Mouse (Mus musculus): ENCODE measurements around the gene Lypd6b. TPM values are rescaled to one million over a fixed set of nuclear protein-coding genes. Genes with fewer than 3 reads are reported as not detected.

The Lypd6b gene
- polyA plus RNA-seq, 1 experiment from 2014 or later: 2.0 TPM

- Histone ChIP-seq H3K9ac (no peak overlapping the region), H3K4me1 (replicated peaks) (peaks cover 2% of the 10 kb centered on the region), H3K36me3 (no peaks in the 10 kb centered on the region), H3K4me3 (replicated peaks) (no peak overlapping the region), H3K27ac (no peak overlapping the region), H3K4me2 (replicated peaks) (no peak overlapping the region), H3K9me3 (no peaks in the 10 kb centered on the region), H3K27me3 (replicated peaks) (no peaks in the 10 kb centered on the region)
- 70% methylated on average over 11 of the region's 11 CpGs for WGBS
- ATAC-seq: peak; percentile 52
Observed at GRCm38 (mm10) chr2:49749730-49750576, 37.5 kb upstream of the Lypd6b start.

GRCm38 (mm10) chr2:49751544-49752210, 35.8 kb upstream of the Lypd6b start:
- Histone ChIP-seq H3K27me3 (replicated peaks) (no peaks in the 10 kb centered on the region), H3K4me3 (replicated peaks) (no peak overlapping the region), H3K27ac (no peak overlapping the region), H3K9ac (no peak overlapping the region), H3K4me2 (replicated peaks) (no peak overlapping the region), H3K9me3 (no peaks in the 10 kb centered on the region), H3K36me3 (no peaks in the 10 kb centered on the region), H3K4me1 (replicated peaks) (no peaks in the 10 kb centered on the region)
- no peak for ATAC-seq
- whole genome bisulfite sequencing: 85% methylated on average over 10 of the region's 10 CpGs

- Histone ChIP-seq H3K36me3 (no peaks in the 10 kb centered on the region), H3K4me1 (replicated peaks) (no peaks in the 10 kb centered on the region)
Observed at GRCm38 (mm10) chr2:49752211-49752607, 35.3 kb upstream of the Lypd6b start.

GRCm38 (mm10) chr2:49753062-49753461, 34.4 kb upstream of the Lypd6b start:
- Histone ChIP-seq H3K36me3 (no peaks in the 10 kb centered on the region), H3K9ac (no peak overlapping the region), H3K27me3 (replicated peaks) (no peaks in the 10 kb centered on the region), H3K4me1 (replicated peaks) (no peaks in the 10 kb centered on the region), H3K9me3 (no peaks in the 10 kb centered on the region), H3K27ac (no peak overlapping the region), H3K4me3 (replicated peaks) (no peak overlapping the region), H3K4me2 (replicated peaks) (no peak overlapping the region)
- no peak for ATAC-seq
- WGBS: 91% methylated on average over 3 of the region's 3 CpGs

More at GRCm38 (mm10) chr2:49752211-49752607, 35.3 kb upstream of the Lypd6b start:
- Histone ChIP-seq H3K9me3 (no peaks in the 10 kb centered on the region), H3K27me3 (replicated peaks) (no peaks in the 10 kb centered on the region), H3K9ac (no peak overlapping the region), H3K27ac (no peak overlapping the region), H3K4me2 (replicated peaks) (no peak overlapping the region), H3K4me3 (replicated peaks) (no peak overlapping the region)
- no peak for ATAC-seq
- 78% methylated on average over 8 of the region's 8 CpGs for WGBS

- H3K27ac ChIP-seq: no peak overlapping the region
- no peak overlapping the region for H3K4me3 ChIP-seq (replicated peaks)
- no peak overlapping the region for H3K9ac ChIP-seq
- no peaks in the 10 kb centered on the region for H3K36me3 ChIP-seq
- WGBS: 48% methylated on average over 2 of the region's 2 CpGs
- H3K27me3 ChIP-seq (replicated peaks): no peaks in the 10 kb centered on the region
- no peak overlapping the region for H3K4me2 ChIP-seq (replicated peaks)
- H3K4me1 ChIP-seq (replicated peaks): no peaks in the 10 kb centered on the region
- ATAC-seq: no peak
- H3K9me3 ChIP-seq: no peaks in the 10 kb centered on the region
Observed at GRCm38 (mm10) chr2:49755054-49755453, 32.4 kb upstream of the Lypd6b start.

- Histone ChIP-seq H3K9me3 (no peaks in the 10 kb centered on the region), H3K9ac (no peak overlapping the region), H3K27me3 (replicated peaks) (no peaks in the 10 kb centered on the region), H3K4me2 (replicated peaks) (no peak overlapping the region), H3K27ac (no peak overlapping the region), H3K4me1 (replicated peaks) (no peaks in the 10 kb centered on the region), H3K36me3 (no peaks in the 10 kb centered on the region), H3K4me3 (replicated peaks) (no peak overlapping the region)
- WGBS: 63% methylated on average over 7 of the region's 7 CpGs
- 0 out of 2 replicates have a peak, but pooled peaks have one; percentile 34 for ATAC-seq
Observed at GRCm38 (mm10) chr2:49757616-49758015, 29.9 kb upstream of the Lypd6b start.

- 43% methylated on average over 7 of the region's 7 CpGs for WGBS
- Histone ChIP-seq H3K9ac (no peak overlapping the region), H3K4me1 (replicated peaks) (no peaks in the 10 kb centered on the region), H3K27me3 (replicated peaks) (no peaks in the 10 kb centered on the region), H3K4me3 (replicated peaks) (no peak overlapping the region), H3K9me3 (no peaks in the 10 kb centered on the region), H3K4me2 (replicated peaks) (no peak overlapping the region), H3K36me3 (no peaks in the 10 kb centered on the region), H3K27ac (no peak overlapping the region)
- ATAC-seq: peak; percentile 69
Observed at GRCm38 (mm10) chr2:49764331-49764946, 23.0 kb upstream of the Lypd6b start.

GRCm38 (mm10) chr2:49768916-49769315, 18.6 kb upstream of the Lypd6b start:
- Histone ChIP-seq H3K4me3 (replicated peaks) (no peak overlapping the region), H3K36me3 (no peaks in the 10 kb centered on the region), H3K27me3 (replicated peaks) (no peaks in the 10 kb centered on the region), H3K27ac (no peak overlapping the region), H3K9ac (no peak overlapping the region), H3K9me3 (no peaks in the 10 kb centered on the region), H3K4me2 (replicated peaks) (no peak overlapping the region), H3K4me1 (replicated peaks) (0 out of 2 replicates have a peak, but pooled peaks cover 2% of the 10 kb centered on the region)
- WGBS: 70% methylated on average over 2 of the region's 2 CpGs
- no peak for ATAC-seq

GRCm38 (mm10) chr2:49770440-49770839, 17.0 kb upstream of the Lypd6b start:
- no peak for ATAC-seq
- Histone ChIP-seq H3K36me3 (no peaks in the 10 kb centered on the region), H3K27me3 (replicated peaks) (no peaks in the 10 kb centered on the region), H3K27ac (no peak overlapping the region), H3K9me3 (no peaks in the 10 kb centered on the region), H3K4me3 (replicated peaks) (no peak overlapping the region), H3K4me2 (replicated peaks) (no peak overlapping the region), H3K4me1 (replicated peaks) (0 out of 2 replicates have a peak, but pooled peaks cover 2% of the 10 kb centered on the region), H3K9ac (no peak overlapping the region)
- 68% methylated on average over 5 of the region's 5 CpGs for WGBS

- ATAC-seq: 0 out of 2 replicates have a peak, but pooled peaks have one; percentile 37
- Histone ChIP-seq H3K9ac (no peak overlapping the region), H3K4me3 (replicated peaks) (no peak overlapping the region), H3K27me3 (replicated peaks) (no peaks in the 10 kb centered on the region), H3K4me1 (replicated peaks) (0 out of 2 replicates have a peak, but pooled peaks cover 2% of the 10 kb centered on the region), H3K36me3 (no peaks in the 10 kb centered on the region), H3K9me3 (no peaks in the 10 kb centered on the region), H3K27ac (no peak overlapping the region), H3K4me2 (replicated peaks) (no peak overlapping the region)
- 61% methylated on average over 11 of the region's 11 CpGs for WGBS
Observed at GRCm38 (mm10) chr2:49771172-49771571, 16.3 kb upstream of the Lypd6b start.

GRCm38 (mm10) chr2:49773194-49773931, 14.1 kb upstream of the Lypd6b start:
- no peaks in the 10 kb centered on the region for H3K9me3 ChIP-seq
- WGBS: 59% methylated on average over 10 of the region's 10 CpGs
- H3K9ac ChIP-seq: no peak overlapping the region
- ATAC-seq: no peak
- H3K27me3 ChIP-seq (replicated peaks): no peaks in the 10 kb centered on the region
- H3K27ac ChIP-seq: no peak overlapping the region
- H3K4me3 ChIP-seq (replicated peaks): no peak overlapping the region
- H3K4me2 ChIP-seq (replicated peaks): no peak overlapping the region
- H3K36me3 ChIP-seq: no peaks in the 10 kb centered on the region
- 0 out of 2 replicates have a peak, but pooled peaks cover 2% of the 10 kb centered on the region for H3K4me1 ChIP-seq (replicated peaks)

GRCm38 (mm10) chr2:49774180-49774579, 13.3 kb upstream of the Lypd6b start:
- H3K27ac ChIP-seq: no peak overlapping the region
- H3K4me2 ChIP-seq (replicated peaks): no peak overlapping the region
- 0 out of 2 replicates have a peak, but pooled peaks cover 2% of the 10 kb centered on the region for H3K4me1 ChIP-seq (replicated peaks)
- H3K9ac ChIP-seq: no peak overlapping the region
- H3K36me3 ChIP-seq: no peaks in the 10 kb centered on the region
- H3K9me3 ChIP-seq: no peaks in the 10 kb centered on the region
- ATAC-seq: no peak
- H3K4me3 ChIP-seq (replicated peaks): no peak overlapping the region
- no peaks in the 10 kb centered on the region for H3K27me3 ChIP-seq (replicated peaks)
